Mouse (Mus musculus) cerebellum, adult 2 months (tissue): ENCODE measurements at regions not wholly inside any gene's neighbourhood (a gene's known extent, or its start where the extent isn't known, plus 50 kb on each side); places are given as distances from the start of the nearest gene placed in this dataset.

Experiments
- DNase-seq, 2 experiments: peaks; one replicate each; pipeline ENCODE4 v3.0.0; 2021
- H3K27ac ChIP-seq: fragments of 200-500 bp; 2 replicates; pipeline ENCODE4 v1.5.1; 2012; ENCODE audit warnings: low read length, control low read depth, inconsistent platforms; ENCODE audit not compliant: insufficient read depth
- H3K27me3 ChIP-seq: fragments of 200-500 bp; 2 replicates; pipeline ENCODE4 v1.6.1; 2012; ENCODE audit warnings: inconsistent platforms, mild to moderate bottlenecking, low read length, moderate library complexity; ENCODE audit not compliant: control insufficient read depth, insufficient read depth
- H3K4me1 ChIP-seq: fragments of 200-500 bp; 2 replicates; pipeline ENCODE4 v1.6.1; 2011; ENCODE audit warnings: low read length; ENCODE audit not compliant: control insufficient read depth, insufficient read depth
- H3K4me3 ChIP-seq: fragments of 200-500 bp; replicated peaks from 2 replicates; pipeline ENCODE3; 2011; ENCODE audit warnings: mild to moderate bottlenecking, low read depth, low read length, control low read depth; ENCODE audit not compliant: insufficient read depth
- CTCF ChIP-seq: fragments of 200-500 bp; IDR thresholded peaks from 2 replicates; pipeline ENCODE4 v1.5.1; 2011; ENCODE audit warnings: low read depth, mild to moderate bottlenecking, control low read depth, low read length, moderate library complexity, borderline replicate concordance; ENCODE audit not compliant: insufficient read depth
- POLR2A ChIP-seq: fragments of 200-500 bp; IDR thresholded peaks from 2 replicates; pipeline ENCODE4 v1.6.1; 2011; ENCODE audit warnings: low read length, control low read depth, borderline replicate concordance; ENCODE audit not compliant: insufficient read depth
- WGBS: fragments of 180-500 bp; shearing (Covaris S2); methylation state at CpG from one replicate; pipeline ENCODE4 v1.1.7; 2018; 5-methylcytosine and 5-hydroxymethylcytosine counted together

DNA sequence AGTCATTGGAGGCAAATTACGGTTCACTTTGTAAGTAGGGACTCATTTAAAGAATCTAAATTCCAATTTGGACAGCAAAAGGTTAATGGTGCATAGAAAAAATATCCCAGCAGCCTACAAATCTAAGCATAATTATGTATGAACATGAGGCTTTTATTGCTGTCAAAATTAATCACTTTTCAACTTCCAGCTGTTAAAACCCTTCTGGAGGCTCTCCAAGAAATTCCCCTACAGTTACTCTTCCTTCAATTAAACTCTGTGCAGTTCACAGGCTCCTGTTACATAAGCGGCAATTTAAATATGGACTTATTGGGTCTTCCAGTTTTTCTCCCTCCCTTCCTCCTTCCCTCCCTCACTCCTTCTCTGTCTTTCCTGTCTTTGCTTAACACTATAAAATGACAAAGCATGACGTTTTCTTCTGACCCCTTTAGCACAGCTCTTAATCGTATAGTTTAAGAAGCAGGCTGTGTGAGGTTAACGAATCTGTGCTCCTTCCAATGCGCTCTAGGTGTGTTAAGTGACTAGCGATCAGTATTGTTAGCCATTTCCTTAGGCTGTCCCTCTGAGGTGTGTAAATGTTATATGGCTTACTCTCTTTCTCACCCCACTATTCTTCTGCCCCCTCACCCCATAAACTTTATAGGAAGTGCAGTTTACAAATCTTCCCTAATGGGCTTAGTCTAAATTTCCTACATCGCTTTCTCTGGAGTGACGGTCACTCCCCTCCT lies 247.0 kb downstream of the Enc1 start:
- H3K27ac ChIP-seq: no peak overlapping the region
- 61% methylated on average over 9 of the region's 9 CpGs for WGBS
- no peak for DNase-seq
- no peaks in the 10 kb centered on the region for H3K4me1 ChIP-seq
- TF ChIP-seq CTCF (no peak), POLR2A (no peak)
- no peaks in the 10 kb centered on the region; the same call in 1 of the 2 replicates for H3K27me3 ChIP-seq
- no peak overlapping the region for H3K4me3 ChIP-seq

GRCm38 (mm10) chr13:97486490-97486889 lies 245.6 kb downstream of the Enc1 start:
- no peaks in the 10 kb centered on the region for H3K4me1 ChIP-seq
- H3K27me3 ChIP-seq: no peaks in the 10 kb centered on the region; the same call in 1 of the 2 replicates
- H3K27ac ChIP-seq: no peak overlapping the region
- 83% methylated on average over 2 of the region's 2 CpGs for WGBS
- DNase-seq: no peak
- TF ChIP-seq CTCF: no peak
- TF ChIP-seq POLR2A: no peak
- H3K4me3 ChIP-seq: no peak overlapping the region

GRCm38 (mm10) chr13:97485886-97486285 lies 245.0 kb downstream of the Enc1 start:
- DNase-seq: no peak
- TF ChIP-seq CTCF (no peak), POLR2A (no peak)
- Histone ChIP-seq H3K4me3 (no peak overlapping the region), H3K27ac (no peak overlapping the region), H3K27me3 (no peaks in the 10 kb centered on the region; the same call in 1 of the 2 replicates), H3K4me1 (no peaks in the 10 kb centered on the region)
- 90% methylated on average over 5 of the region's 5 CpGs for WGBS

DNA sequence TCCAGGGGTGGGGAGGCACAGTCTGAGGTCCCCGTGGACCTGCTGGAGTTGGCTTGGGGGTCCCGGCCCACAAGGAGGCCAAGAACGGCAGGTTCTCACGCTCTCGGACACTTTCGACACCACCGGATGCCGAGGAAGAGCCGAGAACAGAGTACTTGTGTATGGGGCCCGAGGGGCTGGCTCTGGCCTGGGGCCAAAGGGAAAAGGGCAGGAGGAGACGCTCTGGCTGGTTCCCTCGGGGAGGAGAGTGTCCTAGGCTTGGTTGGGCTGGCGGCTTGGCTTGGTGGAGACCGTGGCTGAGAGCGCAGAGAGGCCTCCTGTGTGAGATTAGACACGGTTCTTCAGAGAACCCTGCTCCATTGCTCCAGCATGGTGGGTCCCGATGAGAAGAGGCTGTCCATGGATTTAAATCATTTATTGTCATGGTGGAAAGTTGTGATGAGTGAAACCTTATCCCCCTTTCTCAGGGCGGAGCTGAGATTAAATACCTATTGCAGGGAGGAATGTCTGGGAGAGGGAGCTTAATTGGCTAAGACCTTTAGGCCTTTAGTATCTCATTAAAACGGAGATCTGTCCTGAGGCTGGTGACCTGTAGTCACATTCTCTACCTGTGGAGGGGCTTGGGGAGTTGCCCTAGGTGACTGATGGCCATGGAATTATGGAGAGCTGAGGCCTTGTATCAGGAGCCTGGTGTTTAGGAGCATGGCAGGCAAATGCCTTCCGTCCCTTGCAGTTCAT lies 244.1 kb downstream of the Enc1 start:
- TF ChIP-seq POLR2A (no peak), CTCF (no peak)
- H3K27me3 ChIP-seq: no peaks in the 10 kb centered on the region; the same call in 1 of the 2 replicates
- DNase-seq: no peak
- no peak overlapping the region for H3K4me3 ChIP-seq
- H3K27ac ChIP-seq: no peak overlapping the region
- no peaks in the 10 kb centered on the region for H3K4me1 ChIP-seq
- 46% methylated on average over 20 of the region's 20 CpGs for WGBS

- WGBS: 70% methylated on average over 8 of the region's 8 CpGs
- TF ChIP-seq POLR2A: no peak
- no peak for TF ChIP-seq CTCF
These were observed 242.8 kb downstream of the Enc1 start for GRCm38 (mm10) chr13:97483681-97484080.

GRCm38 (mm10) chr13:97482439-97482946 lies 241.6 kb downstream of the Enc1 start:
- TF ChIP-seq CTCF: no peak
- WGBS: 96% methylated on average over 3 of the region's 3 CpGs
- H3K4me1 ChIP-seq: no peaks in the 10 kb centered on the region

More at GRCm38 (mm10) chr13:97483681-97484080, 242.8 kb downstream of the Enc1 start:
- no peak overlapping the region for H3K4me3 ChIP-seq
- DNase-seq: no peak
- H3K4me1 ChIP-seq: no peaks in the 10 kb centered on the region
- no peaks in the 10 kb centered on the region; the same call in 1 of the 2 replicates for H3K27me3 ChIP-seq
- no peak overlapping the region for H3K27ac ChIP-seq

GRCm38 (mm10) chr13:97481259-97481658 lies 240.4 kb downstream of the Enc1 start:
- no peak for DNase-seq
- no peak overlapping the region for H3K4me3 ChIP-seq
- no peaks in the 10 kb centered on the region; the same call in 1 of the 2 replicates for H3K27me3 ChIP-seq
- 87% methylated on average over 2 of the region's 2 CpGs for WGBS
- H3K27ac ChIP-seq: no peak overlapping the region
- TF ChIP-seq CTCF (no peak), POLR2A (no peak)
- no peaks in the 10 kb centered on the region for H3K4me1 ChIP-seq

More at GRCm38 (mm10) chr13:97482439-97482946, 241.6 kb downstream of the Enc1 start:
- no peak for DNase-seq
- H3K27ac ChIP-seq: no peak overlapping the region
- no peaks in the 10 kb centered on the region; the same call in 1 of the 2 replicates for H3K27me3 ChIP-seq
- H3K4me3 ChIP-seq: no peak overlapping the region
